Mouse (Mus musculus) c-Kit-negative CD71-positive TER-119-positive erythroid progenitor cells, embryonic 14.5 days (primary cell): ENCODE results near the gene Tmem212.

Source experiments
- DNase-seq: peaks from one replicate; pipeline ENCODE4 v3.0.0-alpha.2; 2013; ENCODE audit warnings: low read depth, low spot score

The Tmem212 gene

GRCm38 (mm10) chr3:27843266-27843665 is 52.9 kb downstream of the Tmem212 start:
- DNase-seq: no peak

GRCm38 (mm10) chr3:27842856-27843255 is 53.3 kb downstream of the Tmem212 start:
- no peak for DNase-seq

GRCm38 (mm10) chr3:27840311-27840710 is 55.9 kb downstream of the Tmem212 start:
- no peak for DNase-seq

GRCm38 (mm10) chr3:27839795-27840194 is 56.4 kb downstream of the Tmem212 start:
- no peak for DNase-seq

GRCm38 (mm10) chr3:27839231-27839630 is 56.9 kb downstream of the Tmem212 start:
- DNase-seq: no peak

DNA sequence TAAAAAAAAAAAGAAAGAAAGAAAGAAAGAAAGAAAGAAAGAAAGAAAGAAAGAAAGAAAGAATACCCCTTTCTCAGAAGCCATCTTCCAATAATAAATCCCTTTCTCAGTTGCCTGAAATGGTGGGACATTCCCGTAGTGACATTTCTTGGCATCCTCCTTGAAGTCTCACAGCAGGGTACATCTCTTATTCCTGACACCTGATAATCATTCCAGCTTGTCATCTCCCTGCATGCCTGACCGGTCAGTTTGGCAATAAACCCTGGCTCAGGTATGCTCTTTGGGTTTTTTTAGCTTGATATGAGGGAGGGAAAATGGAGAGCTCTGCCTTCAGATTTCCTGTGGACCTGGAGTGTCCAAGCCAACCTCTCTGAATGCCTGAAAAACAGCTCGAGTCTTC is 59.9 kb downstream of the Tmem212 start:
- DNase-seq: no peak

DNA sequence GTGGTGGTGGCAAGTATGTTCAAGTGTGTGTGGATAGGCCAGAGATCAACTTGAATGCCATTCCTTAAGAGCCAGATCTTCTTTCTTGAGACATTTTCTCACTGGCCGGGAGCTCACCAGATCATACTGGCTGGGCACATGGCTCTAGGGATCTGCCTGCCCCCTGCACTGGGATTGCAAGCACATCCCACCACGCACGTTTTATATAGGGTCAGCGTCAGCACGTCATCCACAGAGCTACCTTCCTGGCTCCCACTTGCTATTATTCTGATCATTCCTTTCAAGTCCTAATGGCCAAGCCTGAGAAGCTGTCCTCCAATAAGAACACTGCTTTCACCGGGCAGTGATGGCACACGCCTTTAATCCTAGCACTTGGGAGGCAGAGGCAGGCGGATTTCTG is 60.4 kb downstream of the Tmem212 start:
- no peak for DNase-seq

DNA sequence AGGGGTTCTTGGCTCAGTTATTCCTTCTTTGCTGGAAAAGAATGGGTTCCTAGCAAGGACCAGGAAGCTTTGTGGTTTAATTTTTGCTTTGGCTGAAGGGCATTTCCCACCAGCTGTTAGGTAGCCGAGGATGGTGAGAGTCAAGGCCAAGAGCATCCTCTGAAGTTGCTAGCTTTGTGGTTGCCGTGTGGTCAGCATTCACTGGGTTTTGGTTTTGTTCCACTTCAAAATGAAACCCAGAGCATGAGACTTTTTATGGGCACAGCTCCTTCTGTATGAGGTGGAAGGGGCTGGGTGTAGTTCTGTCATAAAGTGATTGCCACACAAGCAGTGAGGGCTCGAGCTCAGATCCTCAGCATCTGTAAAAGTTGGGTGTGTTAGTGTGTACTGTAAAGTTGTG is 67.4 kb downstream of the Tmem212 start:
- DNase-seq: no peak

- DNase-seq: no peak
Observed at GRCm38 (mm10) chr3:27827236-27827635, 68.9 kb downstream of the Tmem212 start.

GRCm38 (mm10) chr3:27825985-27826384 is 70.2 kb downstream of the Tmem212 start:
- no peak for DNase-seq
